Mouse (Mus musculus) heart, embryonic 14.5 days (tissue): ENCODE measurements around the gene Iqcf1. TPM values are rescaled to one million over a fixed set of nuclear protein-coding genes. Genes with fewer than 3 reads are reported as not detected.

ENCODE experiments used
- ATAC-seq: fragments of 200-750 bp; cut with Nextera tagmentation; 2 replicates; pipeline ENCODE4 v1.8.0; 2017; ENCODE audit warnings: low read depth, moderate TSS enrichment; ENCODE audit not compliant: insufficient number of reproducible peaks, insufficient read depth, low FRiP score
- H3K27ac ChIP-seq, 2 experiments: fragments of 200-500 bp in 1 of 2; fragments of 300-500 bp in 1 of 2; sonication (generic) in 1 of 2; replicated peaks in 1 of 2; 2 replicates each; pipeline ENCODE4 v1.5.1; 2012 to 2014; ENCODE audit warnings: low read depth in 2 of 2, low read length in 2 of 2, control low read depth in 1 of 2, mild to moderate bottlenecking in 1 of 2, mixed read lengths in 1 of 2; ENCODE audit not compliant: control insufficient read depth in 1 of 2, insufficient read depth in 1 of 2
- H3K27me3 ChIP-seq: fragments of 300-500 bp; sonication (generic); 2 replicates; pipeline ENCODE4 v1.6.1; 2014; ENCODE audit warnings: mild to moderate bottlenecking, low read length, control low read depth; ENCODE audit not compliant: control insufficient read depth, insufficient read depth
- H3K36me3 ChIP-seq: fragments of 300-500 bp; sonication (generic); 2 replicates; pipeline ENCODE4 v1.6.1; 2014; ENCODE audit warnings: mild to moderate bottlenecking, control low read depth, low read length, mixed read lengths; ENCODE audit not compliant: control insufficient read depth, insufficient read depth
- H3K4me1 ChIP-seq, 2 experiments: fragments of 200-500 bp in 1 of 2; fragments of 300-500 bp in 1 of 2; sonication (generic) in 1 of 2; 2 replicates each; pipeline ENCODE4 v1.6.1; 2012 to 2014; ENCODE audit warnings: low read length in 2 of 2, control low read depth in 1 of 2, mixed read lengths in 1 of 2; ENCODE audit not compliant: control insufficient read depth in 2 of 2, insufficient read depth in 2 of 2
- H3K4me2 ChIP-seq: fragments of 300-500 bp; sonication (generic); 2 replicates; pipeline ENCODE4 v1.6.1; 2014; ENCODE audit warnings: mild to moderate bottlenecking, low read length
- H3K4me3 ChIP-seq, 2 experiments: fragments of 200-500 bp in 1 of 2; fragments of 300-500 bp in 1 of 2; sonication (generic) in 1 of 2; 2 replicates each; pipeline ENCODE4 v1.5.1; 2012 to 2014; ENCODE audit warnings: low read length in 2 of 2, mild to moderate bottlenecking in 2 of 2, control low read depth in 1 of 2, low read depth in 1 of 2, moderate library complexity in 1 of 2; ENCODE audit not compliant: control insufficient read depth in 1 of 2, insufficient read depth in 1 of 2
- H3K9ac ChIP-seq: fragments of 300-500 bp; sonication (generic); 2 replicates; pipeline ENCODE4 v1.6.1; 2014; ENCODE audit warnings: mild to moderate bottlenecking, low read length
- H3K9me3 ChIP-seq: fragments of 300-500 bp; sonication (generic); 2 replicates; pipeline ENCODE4 v1.6.1; 2016; ENCODE audit warnings: low read length, control low read depth; ENCODE audit not compliant: control insufficient read depth
- WGBS: fragments of 180-500 bp; shearing (Covaris S2); extraction: QIAGEN DNeasy Blood & Tissue Kit; methylation state at CpG from one replicate; pipeline ENCODE4 v1.1.7; 2014; 5-methylcytosine and 5-hydroxymethylcytosine counted together
- polyA plus RNA-seq: library from polyadenylated mRNA; unstranded; fragments of >200 nt; fragmentation: Nextera tagmentation; extraction: Ambion mirVana; gene quantifications from 2 replicates; pipeline ENCODE4 v1.2.1, GENCODE M21; 2014

Gene Iqcf1
- polyA plus RNA-seq, 1 experiment from 2014 or later: not detected

DNA sequence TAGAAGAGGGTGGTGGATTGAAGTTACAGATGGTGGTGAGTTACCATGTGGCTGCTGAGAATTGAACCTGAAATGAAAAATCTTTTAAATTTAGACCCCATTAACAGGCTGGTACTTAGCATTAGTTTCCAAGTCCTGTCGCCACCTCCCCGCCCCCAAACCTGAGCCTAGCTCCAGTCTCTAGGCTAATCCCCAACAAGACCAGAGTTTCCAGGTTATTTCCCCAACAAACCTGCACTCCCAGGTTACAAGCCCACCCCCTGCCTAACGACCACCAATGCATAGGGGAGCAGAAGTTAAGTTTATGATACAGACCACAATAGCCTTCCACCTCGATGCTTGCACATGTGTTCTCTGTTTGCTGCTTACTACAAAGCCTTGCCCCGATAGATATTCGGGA, 13.8 kb downstream of the Iqcf1 start:
- no peaks in the 10 kb centered on the region for H3K36me3 ChIP-seq
- no peak overlapping the region for H3K27ac ChIP-seq
- H3K9me3 ChIP-seq: no peaks in the 10 kb centered on the region
- peaks cover 5 to 9% of the 10 kb centered on the region in 2 experiments; a peak in 3 of 4 replicates for H3K4me1 ChIP-seq
- H3K27me3 ChIP-seq: peaks cover 9% of the 10 kb centered on the region
- H3K4me2 ChIP-seq: no peak overlapping the region
- WGBS: 68% methylated on average over 6 of the region's 6 CpGs
- no peak overlapping the region for H3K4me3 ChIP-seq
- ATAC-seq: no peak
- no peak overlapping the region for H3K9ac ChIP-seq

DNA sequence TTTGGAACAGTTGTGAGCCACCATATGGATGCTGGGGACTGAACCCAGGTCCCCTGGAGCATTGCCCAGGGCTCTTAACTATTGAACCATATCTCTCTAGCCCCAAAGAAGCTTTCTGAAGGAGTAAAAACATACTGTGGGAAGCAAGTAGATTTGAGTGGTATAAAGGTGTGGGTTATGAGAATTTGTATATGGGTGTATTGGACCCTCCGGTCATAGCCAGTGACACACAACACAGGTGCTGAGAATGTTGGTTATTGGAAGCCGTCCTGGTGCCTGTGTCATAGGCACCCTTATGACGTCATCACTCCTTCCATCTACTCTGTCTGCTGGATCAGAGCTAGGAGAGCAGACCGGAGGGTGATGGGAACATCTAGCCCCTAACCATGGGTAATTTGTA, 14.5 kb downstream of the Iqcf1 start, which contains the start of gene Iqcf5:
TSS of gene Iqcf5 (plus strand) at position 301 of the 400 bp plus-strand sequence.
- H3K4me1 ChIP-seq: peaks cover 5 to 9% of the 10 kb centered on the region in 2 experiments; a peak in 3 of 4 replicates
- H3K36me3 ChIP-seq: no peaks in the 10 kb centered on the region
- no peak for ATAC-seq
- no peak within 1 kb of the TSS for H3K4me2 ChIP-seq
- H3K27me3 ChIP-seq: 0 out of 2 replicates have a peak, but pooled peaks cover 6% of the 10 kb centered on the region
- no peak within 1 kb of the TSS for H3K27ac ChIP-seq
- H3K4me3 ChIP-seq: no peak within 1 kb of the TSS
- WGBS: 87% methylated on average over 4 of the region's 4 CpGs
- no peak within 1 kb of the TSS for H3K9ac ChIP-seq
- H3K9me3 ChIP-seq: no peaks in the 10 kb centered on the region

DNA sequence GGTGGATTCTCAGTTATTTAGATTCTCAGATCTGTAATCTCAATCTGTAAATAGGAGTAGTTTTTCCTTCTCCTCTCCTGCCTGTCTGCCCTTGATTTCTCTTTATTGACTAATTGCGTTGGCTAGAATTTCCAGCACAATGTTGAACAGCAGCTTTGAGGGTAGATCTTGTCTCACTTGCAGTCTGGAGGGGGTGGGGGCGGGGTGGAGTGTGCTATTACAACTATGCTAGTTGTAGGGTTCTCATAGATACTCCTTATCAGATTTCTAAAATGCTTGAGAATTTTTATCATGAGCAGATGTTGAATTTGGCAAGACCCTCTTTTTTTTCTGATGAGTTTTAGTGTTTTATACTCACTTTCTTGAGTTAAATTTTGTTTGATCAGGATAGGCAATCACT, 19.7 kb downstream of the Iqcf1 start:
- Histone ChIP-seq H3K27ac (no peak overlapping the region), H3K9me3 (no peaks in the 10 kb centered on the region), H3K9ac (no peak overlapping the region), H3K27me3 (peaks cover 5% of the 10 kb centered on the region; the same call in 1 of the 2 replicates), H3K4me2 (no peak overlapping the region), H3K4me1 (no peaks in the 10 kb centered on the region), H3K4me3 (no peak overlapping the region), H3K36me3 (no peaks in the 10 kb centered on the region)
- ATAC-seq: no peak
- WGBS: 72% methylated on average over 2 of the region's 2 CpGs

DNA sequence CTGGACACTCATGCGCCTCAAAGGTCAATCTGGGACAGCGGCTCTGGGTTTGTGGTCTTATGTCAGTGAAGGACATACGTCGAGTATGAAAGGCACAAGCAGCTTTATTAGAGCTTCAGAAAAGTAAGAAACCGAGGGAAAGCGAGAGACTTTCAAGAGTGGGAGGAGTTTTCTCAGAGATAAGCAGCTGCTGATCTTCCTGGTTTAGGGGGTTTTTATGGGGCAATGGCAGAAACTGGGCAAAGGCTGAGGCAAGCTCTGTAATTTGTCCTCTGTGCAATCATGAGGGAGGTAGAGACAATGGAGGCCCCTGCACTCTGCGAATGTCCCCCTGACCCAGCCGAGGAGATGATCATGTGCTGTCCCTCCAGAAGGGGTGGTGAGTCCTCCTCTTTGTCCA, 20.1 kb downstream of the Iqcf1 start:
- H3K27me3 ChIP-seq: peaks cover 3% of the 10 kb centered on the region; the same call in 1 of the 2 replicates
- H3K9ac ChIP-seq: no peak overlapping the region
- no peaks in the 10 kb centered on the region for H3K9me3 ChIP-seq
- no peak overlapping the region for H3K4me2 ChIP-seq
- no peaks in the 10 kb centered on the region for H3K36me3 ChIP-seq
- WGBS: 69% methylated on average over 8 of the region's 8 CpGs
- ATAC-seq: no peak
- H3K4me1 ChIP-seq: no peaks in the 10 kb centered on the region
- H3K4me3 ChIP-seq: no peak overlapping the region
- no peak overlapping the region for H3K27ac ChIP-seq

DNA sequence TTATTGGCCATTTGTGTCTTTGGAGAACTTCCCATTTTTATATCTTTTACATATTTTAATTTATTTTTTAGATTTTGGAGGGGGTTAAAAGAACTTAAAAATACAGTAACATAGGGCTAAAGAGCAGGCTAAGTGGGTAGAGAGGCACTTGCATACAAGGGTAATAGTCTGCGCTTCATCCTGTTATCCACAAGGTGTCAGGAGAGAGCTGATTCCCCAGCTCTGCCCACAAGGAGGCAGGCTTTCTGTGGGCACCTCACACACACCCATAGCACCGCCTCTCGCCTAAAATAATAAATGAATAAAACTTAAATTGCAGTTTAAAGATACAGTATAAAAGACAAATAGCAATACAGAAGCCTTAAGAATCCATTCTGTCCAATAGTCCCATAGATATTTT, 32.1 kb downstream of the Iqcf1 start:
- Histone ChIP-seq H3K9me3 (no peaks in the 10 kb centered on the region), H3K4me1 (no peaks in the 10 kb centered on the region), H3K9ac (no peak overlapping the region), H3K4me3 (no peak overlapping the region), H3K27ac (no peak overlapping the region), H3K4me2 (no peak overlapping the region), H3K36me3 (no peaks in the 10 kb centered on the region), H3K27me3 (no peaks in the 10 kb centered on the region)
- ATAC-seq: no peak
- 26% methylated on average over 3 of the region's 3 CpGs for WGBS

DNA sequence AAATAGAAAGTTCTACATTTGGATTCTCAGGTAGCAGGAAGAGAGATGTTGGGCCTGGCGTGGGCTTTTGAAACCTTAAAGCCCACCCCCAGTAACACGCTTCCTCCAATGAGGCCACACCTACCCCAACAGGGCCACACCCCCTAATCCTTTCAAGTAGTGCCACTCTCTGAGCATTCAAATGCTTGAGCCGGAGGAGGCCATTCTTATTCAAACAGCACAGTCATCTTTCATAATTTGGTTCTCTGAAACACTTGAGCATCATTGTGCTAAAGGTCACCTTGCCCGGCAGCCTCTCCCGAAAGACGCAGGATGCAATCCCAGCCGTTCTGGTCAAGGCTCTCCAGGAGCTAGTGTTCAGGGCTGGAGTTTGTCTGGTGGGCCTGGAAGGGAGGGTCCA, 34.5 kb downstream of the Iqcf1 start:
- no peak for ATAC-seq
- 91% methylated on average over 7 of the region's 7 CpGs for WGBS
- Histone ChIP-seq H3K9ac (no peak overlapping the region), H3K4me2 (no peak overlapping the region), H3K4me3 (no peak overlapping the region), H3K36me3 (no peaks in the 10 kb centered on the region), H3K27me3 (no peaks in the 10 kb centered on the region), H3K9me3 (no peaks in the 10 kb centered on the region), H3K4me1 (no peaks in the 10 kb centered on the region), H3K27ac (no peak overlapping the region)

DNA sequence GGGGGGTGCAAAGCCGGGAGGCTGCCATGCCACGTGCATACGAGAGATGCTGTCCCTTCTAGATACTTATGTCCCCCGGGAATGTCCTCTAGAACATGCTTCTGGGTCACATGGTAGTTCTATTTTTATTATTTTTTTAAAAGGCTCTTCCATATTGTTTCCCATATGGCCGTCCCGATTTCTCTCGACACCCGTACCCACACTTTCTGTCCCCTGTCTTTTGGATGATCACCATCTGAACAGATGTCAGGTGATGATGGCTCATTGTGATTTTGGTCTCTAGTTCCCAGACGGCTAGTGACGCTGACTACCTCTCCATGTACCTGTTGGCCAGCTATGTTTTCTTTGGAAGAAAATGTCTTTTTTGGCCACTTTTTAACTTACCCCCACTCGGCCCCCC, 35.2 kb downstream of the Iqcf1 start:
- Histone ChIP-seq H3K27me3 (no peaks in the 10 kb centered on the region), H3K4me2 (no peak overlapping the region), H3K36me3 (no peaks in the 10 kb centered on the region), H3K4me1 (no peaks in the 10 kb centered on the region), H3K9me3 (no peaks in the 10 kb centered on the region), H3K4me3 (no peak overlapping the region), H3K9ac (no peak overlapping the region), H3K27ac (no peak overlapping the region)
- ATAC-seq: no peak
- 82% methylated on average over 11 of the region's 11 CpGs for WGBS
